Mouse (Mus musculus) brain, embryonic 14.5 days (tissue): ENCODE measurements at regions not wholly inside any gene's neighbourhood (a gene's known extent, or its start where the extent isn't known, plus 50 kb on each side); places are given as distances from the start of the nearest gene placed in this dataset.
"Not testable (repeated sequence)": the region's sequence is repeated elsewhere in the genome, so short reads cannot be mapped to it uniquely, and the experiment has no call there.

Source experiments
- CTCF ChIP-seq: fragments of 200-500 bp; IDR thresholded peaks from 2 replicates; pipeline ENCODE4 v1.5.1; 2012; ENCODE audit warnings: inconsistent platforms, mild to moderate bottlenecking, moderate library complexity, borderline replicate concordance; ENCODE audit not compliant: insufficient read depth, insufficient read length; ENCODE audit errors: extremely low read depth
- POLR2A ChIP-seq: fragments of 200-500 bp; IDR thresholded peaks from 2 replicates; pipeline ENCODE4 v1.6.1; 2012; ENCODE audit warnings: mild to moderate bottlenecking, inconsistent platforms, borderline replicate concordance; ENCODE audit not compliant: poor library complexity, insufficient read depth, insufficient read length, severe bottlenecking; ENCODE audit errors: extremely low read depth

- TF ChIP-seq POLR2A, CTCF: not testable (repeated sequence)
Observed at GRCm38 (mm10) chrX:63972386-63972785, 179.6 kb downstream of the Gm6760 start.
